Mouse (Mus musculus) olfactory bulb, adult 2 months (tissue): ENCODE measurements around the gene Shroom1. TPM values are rescaled to one million over a fixed set of nuclear protein-coding genes. Genes with fewer than 3 reads are reported as not detected.

ENCODE experiments used
- H3K27ac ChIP-seq: fragments of 200-500 bp; 2 replicates; pipeline ENCODE4 v1.5.1; 2012; ENCODE audit warnings: low read depth, low read length; ENCODE audit not compliant: insufficient read depth
- H3K4me1 ChIP-seq: fragments of 200-500 bp; 2 replicates; pipeline ENCODE4 v1.6.1; 2012; ENCODE audit warnings: low read length; ENCODE audit not compliant: control insufficient read depth, insufficient read depth
- H3K4me3 ChIP-seq: fragments of 200-500 bp; 2 replicates; pipeline ENCODE4 v1.5.1; 2012; ENCODE audit warnings: mild to moderate bottlenecking, low read depth, low read length, moderate library complexity; ENCODE audit not compliant: insufficient read depth
- CTCF ChIP-seq: fragments of 200-500 bp; IDR thresholded peaks from 2 replicates; pipeline ENCODE4 v1.5.1; 2012; ENCODE audit warnings: low read depth, mild to moderate bottlenecking, low read length, moderate library complexity; ENCODE audit not compliant: insufficient read depth
- POLR2A ChIP-seq: fragments of 200-500 bp; IDR thresholded peaks from 2 replicates; pipeline ENCODE4 v1.6.1; 2012; ENCODE audit warnings: mild to moderate bottlenecking, low read depth, low read length, moderate library complexity; ENCODE audit not compliant: insufficient read depth
- WGBS: fragments of 180-500 bp; shearing (Covaris S2); methylation state at CpG from one replicate; pipeline ENCODE4 v1.1.7; 2018; 5-methylcytosine and 5-hydroxymethylcytosine counted together
- polyA plus RNA-seq: library from polyadenylated mRNA; stranded (reverse); fragments of >200 nt; gene quantifications from 2 replicates; pipeline ENCODE4 v1.2.4, GENCODE M21; 2012; ENCODE audit warnings: low replicate concordance; ENCODE audit not compliant: missing spikeins, insufficient read depth, insufficient read length

Gene Shroom1
- polyA plus RNA-seq, 1 experiment, result not detected

GRCm38 (mm10) chr11:53486822-53487594 is 30.0 kb downstream of the Shroom1 start:
- Histone ChIP-seq H3K4me3 (0 out of 2 replicates have a peak overlapping the region, but pooled peaks have one; percentile 8), H3K4me1 (peaks cover 12% of the 10 kb centered on the region; the same call in 1 of the 2 replicates), H3K27ac (no peak overlapping the region)
- TF ChIP-seq POLR2A, result no peak
- TF ChIP-seq CTCF, result no peak
- 36% methylated on average over 27 of the region's 27 CpGs for WGBS

- no peak for TF ChIP-seq CTCF
- no peak for TF ChIP-seq POLR2A
- no peak overlapping the region for H3K4me3 ChIP-seq
- peaks cover 18% of the 10 kb centered on the region; the same call in 1 of the 2 replicates for H3K4me1 ChIP-seq
- no peak overlapping the region for H3K27ac ChIP-seq
- WGBS, result 97% methylated on average over 5 of the region's 5 CpGs
Observed at GRCm38 (mm10) chr11:53489007-53489406, 32.0 kb downstream of the Shroom1 start.

DNA sequence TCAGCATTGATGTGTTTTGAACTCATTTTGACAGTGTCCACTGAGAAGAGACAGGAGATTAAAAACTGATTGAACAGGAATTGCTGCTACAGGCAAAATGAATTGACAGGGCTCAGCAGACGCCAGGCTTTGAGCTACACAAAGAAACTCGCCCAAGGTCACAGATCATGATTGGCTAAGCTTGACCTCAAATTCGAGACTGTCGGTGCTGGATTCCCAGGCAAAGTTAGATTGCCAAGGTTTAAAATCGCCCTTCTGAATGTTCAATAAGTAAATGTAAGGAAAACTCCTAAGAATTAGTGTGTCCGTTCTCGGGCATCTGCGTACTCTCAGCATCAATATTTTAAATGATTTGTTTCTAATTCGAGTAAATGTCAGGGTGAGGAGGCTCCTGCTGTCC is 32.4 kb downstream of the Shroom1 start:
- no peak overlapping the region for H3K4me3 ChIP-seq
- H3K4me1 ChIP-seq, result peaks cover 18% of the 10 kb centered on the region; the same call in 1 of the 2 replicates
- no peak for TF ChIP-seq CTCF
- no peak for TF ChIP-seq POLR2A
- WGBS, result 86% methylated on average over 9 of the region's 9 CpGs
- H3K27ac ChIP-seq, result no peak overlapping the region

- Histone ChIP-seq H3K27ac (no peak overlapping the region), H3K4me1 (peaks cover 16% of the 10 kb centered on the region), H3K4me3 (no peak overlapping the region)
- 31% methylated on average over 8 of the region's 8 CpGs for WGBS
- no peak for TF ChIP-seq CTCF
- no peak for TF ChIP-seq POLR2A
Observed at GRCm38 (mm10) chr11:53491954-53492401, 35.0 kb downstream of the Shroom1 start.

DNA sequence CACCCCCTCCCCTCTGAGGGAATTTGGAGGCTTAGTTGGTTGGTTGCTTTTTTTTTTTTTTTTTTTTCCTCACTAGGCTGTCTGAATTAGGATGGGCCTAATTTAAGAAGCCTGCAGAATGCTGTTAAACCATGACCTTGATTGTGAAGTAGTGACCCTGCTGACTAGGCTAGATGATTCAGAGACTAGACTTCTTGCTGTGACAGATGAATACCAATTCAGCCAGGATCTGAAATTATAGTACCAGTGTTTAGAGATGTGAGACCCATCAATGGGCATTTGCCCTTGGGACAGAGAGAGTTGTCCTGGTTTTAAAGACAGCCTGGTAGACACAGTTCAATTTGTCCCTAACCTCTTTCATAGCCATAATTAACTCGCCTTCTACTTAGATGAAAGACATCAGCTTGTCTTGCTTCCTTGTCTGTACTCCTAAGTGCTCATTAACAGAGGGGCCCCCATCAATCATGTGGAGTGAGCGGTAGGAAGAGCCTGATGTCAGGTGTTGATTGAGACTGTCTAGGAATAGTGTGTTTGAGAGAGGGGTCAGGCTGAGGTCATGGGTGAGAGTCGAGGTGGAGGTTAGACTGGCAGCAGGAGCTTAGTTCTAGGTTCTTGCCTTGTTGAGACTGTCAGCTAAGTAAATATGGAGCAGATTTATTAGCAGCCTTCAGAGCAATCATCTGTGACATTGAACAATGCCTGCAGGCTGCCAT is 36.4 kb downstream of the Shroom1 start:
- Histone ChIP-seq H3K4me1 (peaks cover 15% of the 10 kb centered on the region), H3K4me3 (no peak overlapping the region), H3K27ac (no peak overlapping the region)
- TF ChIP-seq POLR2A, result no peak
- TF ChIP-seq CTCF, result no peak
- 58% methylated on average over 3 of the region's 3 CpGs for WGBS

- H3K4me1 ChIP-seq, result peaks cover 15% of the 10 kb centered on the region
- no peak overlapping the region for H3K27ac ChIP-seq
- no peak for TF ChIP-seq CTCF
- H3K4me3 ChIP-seq, result no peak overlapping the region
- WGBS, result 66% methylated on average over 6 of the region's 6 CpGs
Observed at GRCm38 (mm10) chr11:53495417-53495816, 38.4 kb downstream of the Shroom1 start.

- peaks cover 12% of the 10 kb centered on the region for H3K4me1 ChIP-seq
- peak overlapping the region; percentile 10; the same call in 1 of the 2 replicates for H3K27ac ChIP-seq
- WGBS, result 38% methylated on average over 6 of the region's 6 CpGs
- TF ChIP-seq POLR2A (no peak), CTCF (no peak)
- H3K4me3 ChIP-seq, result no peak overlapping the region
Observed at GRCm38 (mm10) chr11:53496946-53497345, 39.9 kb downstream of the Shroom1 start.

- 33% methylated on average over 11 of the region's 11 CpGs for WGBS
- no peak overlapping the region for H3K4me3 ChIP-seq
- H3K27ac ChIP-seq, result no peak overlapping the region
- no peak for TF ChIP-seq CTCF
- TF ChIP-seq POLR2A, result no peak
- peaks cover 16% of the 10 kb centered on the region for H3K4me1 ChIP-seq
Observed at GRCm38 (mm10) chr11:53500569-53500968, 43.6 kb downstream of the Shroom1 start.

GRCm38 (mm10) chr11:53502039-53502765 is 45.2 kb downstream of the Shroom1 start:
- peaks cover 12% of the 10 kb centered on the region for H3K4me1 ChIP-seq
- TF ChIP-seq POLR2A (no peak), CTCF (no peak)
- H3K4me3 ChIP-seq, result no peak overlapping the region
- no peak overlapping the region for H3K27ac ChIP-seq
- 46% methylated on average over 8 of the region's 8 CpGs for WGBS
